Mouse (Mus musculus): ENCODE results near the gene Rnf149. TPM values are rescaled to one million over a fixed set of nuclear protein-coding genes. Genes with fewer than 3 reads are reported as not detected.

Rnf149 gene
- total and polyA plus RNA-seq, 3 experiments, result 12.6 to 32.3 (median 21.5) TPM

DNA sequence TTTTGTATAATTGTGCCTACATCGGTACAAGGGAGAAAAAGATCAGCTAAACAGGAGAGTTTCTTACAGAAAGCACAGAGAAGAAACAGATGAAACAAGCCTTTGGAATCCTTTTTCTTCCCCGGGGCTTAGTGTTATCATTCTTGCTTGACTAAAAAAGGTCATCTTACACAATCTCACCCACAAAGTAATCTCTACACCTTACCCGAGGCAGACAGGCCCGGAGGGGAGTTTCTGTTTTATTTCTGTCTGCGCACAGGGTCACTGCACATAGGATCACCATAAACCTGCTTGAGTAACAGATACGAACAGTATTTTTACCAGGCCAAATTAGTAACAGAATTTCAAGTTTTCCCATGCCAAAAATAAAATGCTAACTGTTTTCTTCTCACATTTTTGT, 5.6 kb downstream of the Rnf149 start:
- H3K27me3 ChIP-seq (replicated peaks), result no peaks in the 10 kb centered on the region
- TF ChIP-seq TCF12 (IDR thresholded peaks at IDR 0.05; ENCODE audit: low read depth, low read length) (no peak), JUN (IDR thresholded peaks at IDR 0.05; ENCODE audit: insufficient read depth, low read depth, low read length) (no peak)
- H3K4me3 ChIP-seq (replicated peaks in 1 of 3; ENCODE audit: low read depth in 2 of 3, low read length in 2 of 3, poor library complexity in 1 of 3), result no peak overlapping the region
- H3K9ac ChIP-seq (ENCODE audit: insufficient read depth, low read depth), result no peak overlapping the region
- no peak for DNase-seq (ENCODE audit: extremely low read depth)
- peaks cover 34% of the 10 kb centered on the region for H3K79me2 ChIP-seq (replicated peaks; ENCODE audit: control insufficient read depth, extremely low read depth, insufficient read depth, poor library complexity, severe bottlenecking)
- no peaks in the 10 kb centered on the region for H3K9me3 ChIP-seq (replicated peaks; ENCODE audit: low read length)
- dilution Hi-C loops (cut with MboI; ENCODE audit: extremely low pct_ligation_motif_present, extremely low pct_unique_long_range_greater_than_20kb, low sequenced_read_pairs), result no loop called here
- peaks cover 3 to 41% of the 10 kb centered on the region in 2 experiments; a peak in 3 of 4 replicates for H3K4me1 ChIP-seq (ENCODE audit: control insufficient read depth in 1 of 2, insufficient read depth in 2 of 2)
- peaks cover 4 to 34% of the 10 kb centered on the region in 2 experiments for H3K36me3 ChIP-seq (replicated peaks in 1 of 2; ENCODE audit: control insufficient read depth in 1 of 2, insufficient read depth in 1 of 2, low read length in 1 of 2)
- in situ Hi-C loops (cut with MboI; ENCODE audit: low pct_ligation_motif_present, low pct_unique_long_range_greater_than_20kb, low sequenced_read_pairs), result loop anchor here (25.0 kb wide), 1 partner anchor 366 kb away; no protein-coding TSS in a partner anchor
- H3K27ac ChIP-seq (ENCODE audit: insufficient read depth, low read depth), result no peak overlapping the region
- no peak overlapping the region for H3K4me2 ChIP-seq (ENCODE audit: insufficient read depth, low read depth, poor library complexity, severe bottlenecking)

DNA sequence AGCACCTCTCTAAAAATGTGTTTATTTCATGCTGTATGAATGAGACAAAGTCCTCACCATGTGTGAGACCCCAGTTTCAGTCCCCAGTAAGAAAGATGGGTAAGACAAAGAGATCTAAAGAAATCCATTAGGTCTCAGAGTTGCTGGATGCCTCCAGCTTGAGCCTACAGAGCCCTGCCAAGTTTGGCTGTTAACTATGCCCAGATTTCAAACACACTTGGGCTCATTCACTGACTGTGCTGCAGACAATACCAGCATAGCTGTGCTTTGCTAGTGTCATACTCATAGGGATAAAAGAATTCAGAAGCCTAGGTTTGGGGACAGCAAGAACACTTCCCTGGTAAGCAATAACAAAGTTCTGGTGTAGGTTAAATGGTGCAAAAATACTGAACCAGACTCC, 9.1 kb downstream of the Rnf149 start:
- no peaks in the 10 kb centered on the region for H3K27me3 ChIP-seq (replicated peaks)
- H3K4me1 ChIP-seq (ENCODE audit: control insufficient read depth in 1 of 2, insufficient read depth in 2 of 2), result peaks cover 0 to 18% of the 10 kb centered on the region in 2 experiments; a peak in 2 of 4 replicates
- in situ Hi-C loops (cut with MboI; ENCODE audit: low pct_ligation_motif_present, low pct_unique_long_range_greater_than_20kb, low sequenced_read_pairs) (loop anchor here (25.0 kb wide), 1 partner anchor 369 kb away; no protein-coding TSS in a partner anchor), dilution Hi-C loops (cut with MboI; ENCODE audit: extremely low pct_ligation_motif_present, extremely low pct_unique_long_range_greater_than_20kb, low sequenced_read_pairs) (no loop called here)
- TF ChIP-seq MXI1 (IDR thresholded peaks at IDR 0.05; ENCODE audit: low read depth, low read length), result no peak
- H3K36me3 ChIP-seq (replicated peaks in 1 of 2; ENCODE audit: control insufficient read depth in 1 of 2, insufficient read depth in 1 of 2, low read length in 1 of 2), result peaks cover 11 to 54% of the 10 kb centered on the region in 2 experiments
- peaks cover 18% of the 10 kb centered on the region for H3K79me2 ChIP-seq (replicated peaks; ENCODE audit: control insufficient read depth, extremely low read depth, insufficient read depth, poor library complexity, severe bottlenecking)
- DNase-seq (ENCODE audit: extremely low read depth), result no peak
- no peaks in the 10 kb centered on the region for H3K9me3 ChIP-seq (replicated peaks; ENCODE audit: low read length)
- no peak overlapping the region for H3K4me2 ChIP-seq (ENCODE audit: insufficient read depth, low read depth, poor library complexity, severe bottlenecking)
- H3K9ac ChIP-seq (ENCODE audit: insufficient read depth, low read depth), result no peak overlapping the region
- no peak overlapping the region for H3K4me3 ChIP-seq (replicated peaks in 1 of 3; ENCODE audit: low read depth in 2 of 3, low read length in 2 of 3, poor library complexity in 1 of 3)
- no peak overlapping the region for H3K27ac ChIP-seq (ENCODE audit: insufficient read depth, low read depth)

GRCm38 (mm10) chr1:39564603-39565002, 12.6 kb downstream of the Rnf149 start:
- Histone ChIP-seq H3K27me3 (replicated peaks) (no peaks in the 10 kb centered on the region), H3K9me3 (replicated peaks; ENCODE audit: low read length) (no peaks in the 10 kb centered on the region), H3K4me1 (ENCODE audit: control insufficient read depth in 1 of 2, insufficient read depth in 2 of 2) (peaks cover 0 to 5% of the 10 kb centered on the region in 2 experiments; a peak in 1 of 4 replicates), H3K4me3 (replicated peaks in 1 of 3; ENCODE audit: low read depth in 2 of 3, low read length in 2 of 3, poor library complexity in 1 of 3) (no peak overlapping the region), H3K36me3 (replicated peaks in 1 of 2; ENCODE audit: control insufficient read depth in 1 of 2, insufficient read depth in 1 of 2, low read length in 1 of 2) (peaks cover 11 to 53% of the 10 kb centered on the region in 2 experiments), H3K79me2 (replicated peaks; ENCODE audit: control insufficient read depth, extremely low read depth, insufficient read depth, poor library complexity, severe bottlenecking) (0 out of 2 replicates have a peak, but pooled peaks cover 10% of the 10 kb centered on the region), H3K27ac (ENCODE audit: insufficient read depth, low read depth) (no peak overlapping the region), H3K9ac (ENCODE audit: insufficient read depth, low read depth) (no peak overlapping the region), H3K4me2 (ENCODE audit: insufficient read depth, low read depth, poor library complexity, severe bottlenecking) (no peak overlapping the region)
- DNase-seq (ENCODE audit: extremely low read depth), result no peak
- no peak for TF ChIP-seq HCFC1 (IDR thresholded peaks at IDR 0.05; ENCODE audit: low read depth, low read length)
- TF ChIP-seq SIN3A (IDR thresholded peaks at IDR 0.05; ENCODE audit: low read length), result no peak
- no peak for TF ChIP-seq USF1 (IDR thresholded peaks at IDR 0.05; ENCODE audit: low read depth, low read length)
- TF ChIP-seq UBTF (IDR thresholded peaks at IDR 0.05; ENCODE audit: low read depth, low read length), result no peak
- no peak for TF ChIP-seq ETS1 (conservative IDR thresholded peaks at IDR 0.05; ENCODE audit: low read depth, low read length)
- no peak for TF ChIP-seq JUND (conservative IDR thresholded peaks at IDR 0.05; ENCODE audit: low read depth, low read length)
- no peak for TF ChIP-seq CTCF (conservative IDR thresholded peaks at IDR 0.05 in 1 of 2, IDR thresholded peaks at IDR 0.05 in 1 of 2; ENCODE audit: low read depth in 2 of 2, low read length in 2 of 2)
- no peak for TF ChIP-seq ZNF384 (IDR thresholded peaks at IDR 0.05; ENCODE audit: low read depth, low read length)
- TF ChIP-seq EP300 (IDR thresholded peaks at IDR 0.05; ENCODE audit: low read length), result no peak
- TF ChIP-seq TCF12 (IDR thresholded peaks at IDR 0.05; ENCODE audit: low read depth, low read length), result no peak
- no peak for TF ChIP-seq GABPA (IDR thresholded peaks at IDR 0.05; ENCODE audit: insufficient replicate concordance, low read depth, low read length)
- TF ChIP-seq MEF2A (IDR thresholded peaks at IDR 0.05; ENCODE audit: borderline replicate concordance, low read depth, low read length), result no peak
- no peak for TF ChIP-seq MYC (IDR thresholded peaks at IDR 0.05; ENCODE audit: low read depth, low read length)
- no peak for TF ChIP-seq SMC3 (IDR thresholded peaks at IDR 0.05; ENCODE audit: low read depth, low read length)
- TF ChIP-seq KAT2A (IDR thresholded peaks at IDR 0.05; ENCODE audit: insufficient replicate concordance, low read length), result no peak
- no peak for TF ChIP-seq MXI1 (IDR thresholded peaks at IDR 0.05; ENCODE audit: low read depth, low read length)
- TF ChIP-seq CHD1 (IDR thresholded peaks at IDR 0.05; ENCODE audit: low read depth, low read length), result no peak
- in situ Hi-C loops (cut with MboI; ENCODE audit: low pct_ligation_motif_present, low pct_unique_long_range_greater_than_20kb, low sequenced_read_pairs) (loop anchor here (25.0 kb wide), 1 partner anchor 373 kb away; no protein-coding TSS in a partner anchor), dilution Hi-C loops (cut with MboI; ENCODE audit: extremely low pct_ligation_motif_present, extremely low pct_unique_long_range_greater_than_20kb, low sequenced_read_pairs) (no loop called here)
